Mouse (Mus musculus) kidney, adult 2 months (tissue): ENCODE results near the gene Fgf15.

ENCODE experiments used
- CTCF ChIP-seq: fragments of 200-500 bp; conservative IDR thresholded peaks from 2 replicates; pipeline ENCODE4 v1.5.1; 2011; ENCODE audit warnings: low read depth, mild to moderate bottlenecking, control low read depth, low read length, moderate library complexity, mixed read lengths; ENCODE audit not compliant: insufficient read depth, insufficient read length
- POLR2A ChIP-seq: fragments of 200-500 bp; IDR thresholded peaks from one replicate; pipeline ENCODE4 v1.6.1; 2011; ENCODE audit warnings: low read depth, low read length, control low read depth

DNA sequence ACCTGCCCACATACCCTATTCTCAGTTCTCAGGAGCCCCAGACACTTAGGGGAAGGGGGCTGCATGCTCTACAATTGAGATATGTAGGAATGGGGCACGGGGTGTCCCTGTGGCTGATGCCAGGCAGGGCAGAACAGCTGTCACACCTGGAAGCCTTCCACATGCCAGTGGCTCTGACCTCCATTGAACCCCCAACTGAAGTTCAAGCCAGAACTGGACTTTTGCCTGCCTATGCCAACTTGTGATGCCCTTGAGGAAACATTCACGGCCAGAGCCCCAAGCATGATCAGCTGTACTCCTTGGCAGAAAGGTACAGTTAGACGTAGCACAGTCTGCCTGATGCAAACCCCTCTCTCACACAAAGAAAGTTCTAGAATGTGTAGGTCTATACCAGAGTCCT is 37.0 kb downstream of the Fgf15 start:
- TF ChIP-seq CTCF, result no peak
- TF ChIP-seq POLR2A, result no peak
